ENCODE assay signal across 25 mouse cellular contexts in genomic region chr2:77163381-77163780, GRCm38 (mm10). TPM values are rescaled to one million over a fixed set of nuclear protein-coding genes. Genes with fewer than 3 reads are reported as not detected.
A peak's percentile ranks its signal among the peaks of the same experiment; 100 is the strongest.
DNase-seq lines count a peak whose midpoint lies in the region; ATAC-seq lines count a peak whose summit lies in the region.
"Had no signal": no experiment of that assay in that cellular context is flagged by ENCODE, and none has a peak within 500 bp of the region (broad histone marks: within the 10 kb centered on the region; RNA-seq: fewer than 3 reads in every experiment).

No protein-coding gene starts in this region.

- no peaks in the 10 kb centered on the region for H3K9me3 ChIP-seq in kidney, embryonic 15.5 days (replicated peaks)
- no peaks in the 10 kb centered on the region for H3K9me3 ChIP-seq in forebrain, embryonic 14.5 days (replicated peaks; ENCODE audit: control insufficient read depth, low read length)
- H3K9me3 ChIP-seq: embryonic facial prominence, embryonic 13.5 days; forebrain, embryonic 12.5 days; heart, embryonic 15.5 days; hindbrain, embryonic 13.5 days had no signal

- 79% methylated on average over 3 of the region's 3 CpGs for WGBS in kidney, embryonic 15.5 days
- 89% methylated on average over 3 of the region's 3 CpGs for WGBS in forebrain, embryonic 14.5 days

- no peak overlapping the region for H3K4me2 ChIP-seq in kidney, embryonic 15.5 days
- H3K4me2 ChIP-seq in forebrain, embryonic 14.5 days (ENCODE audit: low read length): no peak overlapping the region
- H3K4me2 ChIP-seq: embryonic facial prominence, embryonic 13.5 days; forebrain, embryonic 12.5 days; heart, embryonic 11.5 days; heart, embryonic 15.5 days; hindbrain, embryonic 13.5 days had no signal

- H3K4me3 ChIP-seq in kidney, embryonic 15.5 days (replicated peaks): no peak overlapping the region
- H3K4me3 ChIP-seq in forebrain, embryonic 14.5 days (ENCODE audit: low read depth, low read length): no peak overlapping the region
- H3K4me3 ChIP-seq: embryonic facial prominence, embryonic 13.5 days; forebrain, embryonic 12.5 days; gastrocnemius, adult 2 months; heart, embryonic 15.5 days; hindbrain, embryonic 13.5 days had no signal

- 0 out of 2 replicates have a peak, but pooled peaks have one; percentile 49 for ATAC-seq in kidney, embryonic 15.5 days (replicated peaks; ENCODE audit: low FRiP score)
- no peak for ATAC-seq in forebrain, embryonic 14.5 days
- ATAC-seq: CD4-positive, CD25-positive, alpha-beta regulatory T cell, adult 4 months; forebrain, postnatal 0 days had no signal

- no peaks in the 10 kb centered on the region for H3K27me3 ChIP-seq in kidney, embryonic 15.5 days
- H3K27me3 ChIP-seq in forebrain, embryonic 14.5 days (replicated peaks; ENCODE audit: control insufficient read depth, insufficient read depth, low read length): no peaks in the 10 kb centered on the region
- H3K27me3 ChIP-seq: embryonic facial prominence, embryonic 13.5 days; forebrain, embryonic 12.5 days; heart, embryonic 15.5 days; hindbrain, embryonic 13.5 days had no signal

- no peaks in the 10 kb centered on the region for H3K4me1 ChIP-seq in kidney, embryonic 15.5 days
- H3K4me1 ChIP-seq in forebrain, embryonic 14.5 days (ENCODE audit: control insufficient read depth, insufficient read depth, low read length): no peaks in the 10 kb centered on the region
- H3K4me1 ChIP-seq: embryonic facial prominence, embryonic 13.5 days; forebrain, embryonic 12.5 days; hindbrain, embryonic 13.5 days had no signal

- DNase-seq in heart, adult 11 months: peak; percentile 52
- DNase-seq in heart, adult 8-10 months (ENCODE audit: low spot score): no peak
- peak; percentile 82 for DNase-seq in kidney, adult 9 months
- DNase-seq in kidney, postnatal 10 days: no peak
- peak; percentile 40 to 71 for DNase-seq in kidney, postnatal 36 days
- DNase-seq in forebrain, embryonic 14.5 days (ENCODE audit: low spot score): no peak
- DNase-seq: adrenal gland, adult 8-10 months; adrenal gland, postnatal 36 days; B cell, adult 2 months; cerebellum, adult 11-12 months; cerebellum, adult 9-10 months; cerebellum, postnatal 25 days; forebrain, postnatal 0 days; gastrocnemius, adult 2 months; gastrocnemius, postnatal 36 days; heart, adult 18-20 months; heart, postnatal 14 days had no signal

- H3K36me3 ChIP-seq in kidney, embryonic 15.5 days: no peaks in the 10 kb centered on the region
- H3K36me3 ChIP-seq in forebrain, embryonic 14.5 days (ENCODE audit: control insufficient read depth, insufficient read depth, low read length): no peaks in the 10 kb centered on the region
- H3K36me3 ChIP-seq: embryonic facial prominence, embryonic 13.5 days; forebrain, embryonic 12.5 days; G1E; hindbrain, embryonic 13.5 days had no signal

- no peak overlapping the region for H3K9ac ChIP-seq in kidney, embryonic 15.5 days
- no peak overlapping the region for H3K9ac ChIP-seq in forebrain, embryonic 14.5 days (ENCODE audit: low read length)
- H3K9ac ChIP-seq: embryonic facial prominence, embryonic 13.5 days; forebrain, embryonic 12.5 days; forebrain, postnatal 0 days; heart, embryonic 15.5 days; hindbrain, embryonic 13.5 days had no signal

- no peak overlapping the region for H3K27ac ChIP-seq in kidney, embryonic 15.5 days
- H3K27ac ChIP-seq in forebrain, embryonic 14.5 days (ENCODE audit: low read depth, low read length): no peak overlapping the region
- H3K27ac ChIP-seq: embryonic facial prominence, embryonic 13.5 days; forebrain, embryonic 12.5 days; gastrocnemius, adult 2 months; heart, embryonic 15.5 days; hindbrain, embryonic 13.5 days had no signal

RNA-seq across cellular contexts. Expression of gene Ccdc141, which starts 7.1 kb away (rescaled TPM):
- total RNA-seq in heart, adult 8-10 months (2022): 100 to 1,000 TPM; 169 to 239 (median 208) TPM
- 14.2 and 14.7 TPM in 2 replicates for polyA plus RNA-seq in kidney, embryonic 15.5 days (2015; fragmentation: Nextera tagmentation; extraction: Ambion mirVana)
- polyA plus RNA-seq in forebrain, embryonic 14.5 days (2014; fragmentation: Nextera tagmentation; extraction: Ambion mirVana): 4.3 and 5.1 TPM in 2 replicates
- polyA plus RNA-seq: G1E had no signal

Comparison
In these comparisons a context has a peak if more than half of its experiments do, and no peak if none do; other contexts are left out.
1. DNase-seq: peak in heart, adult 11 months (single experiment), kidney, adult 9 months (single experiment) and kidney, postnatal 36 days (2 of 2); none in heart, adult 8-10 months (single experiment), kidney, postnatal 10 days (single experiment) and forebrain, embryonic 14.5 days (single experiment).